Mouse (Mus musculus): Measurements from ENCODE around the gene Mip.

DNA sequence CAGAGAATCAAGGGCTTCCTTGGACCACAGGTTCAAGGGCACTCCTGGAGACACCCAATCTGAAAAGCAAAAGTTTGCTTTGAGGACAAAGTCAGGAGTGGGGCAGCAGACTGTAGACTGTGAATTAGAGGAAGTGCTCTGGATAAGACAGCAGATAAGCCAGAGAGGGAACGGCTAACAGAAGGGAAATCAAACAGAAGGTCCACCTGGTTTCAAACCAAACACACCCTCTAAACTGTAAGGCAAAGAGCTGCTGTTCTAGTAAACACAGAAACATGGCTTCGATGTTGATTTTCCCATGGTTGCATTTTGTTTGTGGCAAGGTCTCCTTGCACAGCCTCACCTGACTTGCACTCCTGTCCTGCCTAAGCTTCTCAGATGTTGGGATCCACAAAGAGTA is 34.2 kb upstream of the Mip start:
- TF ChIP-seq GATA1 (IDR thresholded peaks at IDR 0.05; ENCODE audit: borderline replicate concordance, low read length) (no peak), FLI1 (IDR thresholded peaks at IDR 0.05; ENCODE audit: low read length) (no peak)

All from megakaryocyte, embryonic 14.5 days (primary cell).